Mouse (Mus musculus): ENCODE results near the gene Tmem82. TPM values are rescaled to one million over a fixed set of nuclear protein-coding genes. Genes with fewer than 3 reads are reported as not detected.

Gene Tmem82
- polyA plus RNA-seq, 1 experiment: 1.8 TPM

DNA sequence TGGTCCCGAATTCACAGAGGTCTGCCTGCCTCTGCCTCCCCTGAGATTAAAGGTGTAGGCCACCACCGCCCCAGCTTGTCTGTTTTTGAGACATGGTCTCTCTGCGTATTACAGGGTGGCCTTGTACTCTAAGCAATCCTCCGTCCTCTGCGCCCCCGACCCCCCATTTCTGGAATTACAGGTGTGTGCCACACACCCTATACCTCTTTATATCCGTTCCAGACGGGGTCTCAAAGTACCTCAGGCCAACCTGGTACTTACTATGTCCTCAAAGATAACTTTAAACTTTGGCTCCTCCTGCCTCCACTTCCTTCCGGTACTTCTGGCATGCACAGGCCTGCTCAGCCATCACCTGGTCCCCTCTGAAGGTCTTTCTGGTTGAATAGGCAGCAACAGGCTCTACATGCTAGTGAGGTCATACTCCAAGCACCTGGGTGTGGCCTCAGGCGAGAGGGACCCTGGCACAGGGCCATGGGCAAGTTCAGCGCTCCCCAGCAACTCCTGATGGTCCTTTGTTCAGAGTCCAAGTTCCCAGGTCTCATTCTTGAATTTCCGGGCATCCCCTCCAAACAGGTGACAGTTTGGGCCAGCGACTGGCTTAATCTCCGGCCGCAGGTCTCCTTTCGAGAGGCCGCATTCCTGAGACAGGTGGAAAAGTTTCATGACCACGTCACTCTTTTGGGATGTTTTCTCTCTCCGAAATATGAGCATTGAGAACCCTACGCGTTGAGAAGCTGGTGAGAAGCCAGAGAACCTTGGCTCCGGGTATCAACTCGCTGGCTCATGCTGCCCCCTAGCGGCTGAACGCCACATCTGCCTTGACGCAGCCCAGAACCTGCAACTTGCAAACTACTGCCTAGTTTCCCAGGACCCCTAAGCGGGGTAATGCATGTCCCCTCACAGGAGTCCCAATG, 43.4 kb downstream of the Tmem82 start:
- TF ChIP-seq POLR2A (IDR thresholded peaks at IDR 0.05; ENCODE audit: borderline replicate concordance, control insufficient read depth, low read depth, low read length) (no peak), CTCF (IDR thresholded peaks at IDR 0.05; ENCODE audit: control insufficient read depth, insufficient read depth, low read length) (peak; percentile 96)
- whole genome bisulfite sequencing: 37% methylated on average over 27 of the region's 27 CpGs
- Histone ChIP-seq H3K27ac (ENCODE audit: control insufficient read depth, insufficient read depth, low read depth, low read length, poor library complexity) (0 out of 2 replicates have a peak overlapping the region, but pooled peaks have one; percentile 1), H3K4me3 (replicated peaks; ENCODE audit: control insufficient read depth, low read depth, low read length) (no peak overlapping the region), H3K4me1 (ENCODE audit: control insufficient read depth, insufficient read depth, low read length) (peaks cover 8% of the 10 kb centered on the region; the same call in 1 of the 2 replicates)

DNA sequence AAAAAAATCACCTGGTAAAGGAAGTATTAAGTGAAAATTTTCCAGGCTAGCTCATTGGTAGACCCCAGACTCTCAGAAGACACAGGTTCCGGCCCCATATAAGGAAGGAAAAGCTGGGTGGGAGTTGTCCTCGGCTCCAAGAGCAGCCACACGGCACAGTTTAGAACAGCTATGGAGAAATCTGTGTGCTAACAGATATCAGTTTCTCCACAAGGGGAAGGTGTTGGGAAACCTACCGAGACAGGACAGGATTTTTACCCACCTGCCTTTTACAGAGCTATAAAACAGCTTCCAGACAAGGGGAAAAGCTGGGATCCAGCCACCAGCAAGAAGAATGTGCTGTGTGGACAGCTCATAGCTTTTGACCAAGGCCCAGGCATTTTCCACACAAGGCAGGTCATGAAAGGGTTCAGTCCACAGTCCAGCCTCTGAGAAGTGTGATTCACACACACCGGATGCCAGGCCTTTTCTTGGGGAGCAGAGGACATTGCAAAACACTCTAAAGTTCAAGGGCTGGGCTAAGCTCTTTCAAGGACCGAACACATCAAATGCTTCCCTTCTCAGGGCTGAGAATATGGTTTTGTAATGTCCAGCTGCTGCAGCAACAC, 45.0 kb downstream of the Tmem82 start:
- WGBS: 18% methylated on average over 6 of the region's 6 CpGs
- Histone ChIP-seq H3K4me1 (ENCODE audit: control insufficient read depth, insufficient read depth, low read length) (peaks cover 8% of the 10 kb centered on the region; the same call in 1 of the 2 replicates), H3K27ac (ENCODE audit: control insufficient read depth, insufficient read depth, low read depth, low read length, poor library complexity) (peak overlapping the region; percentile 73), H3K4me3 (replicated peaks; ENCODE audit: control insufficient read depth, low read depth, low read length) (no peak overlapping the region)
- no peak for TF ChIP-seq POLR2A (IDR thresholded peaks at IDR 0.05; ENCODE audit: borderline replicate concordance, control insufficient read depth, low read depth, low read length)
- TF ChIP-seq CTCF (IDR thresholded peaks at IDR 0.05; ENCODE audit: control insufficient read depth, insufficient read depth, low read length): no peak

DNA sequence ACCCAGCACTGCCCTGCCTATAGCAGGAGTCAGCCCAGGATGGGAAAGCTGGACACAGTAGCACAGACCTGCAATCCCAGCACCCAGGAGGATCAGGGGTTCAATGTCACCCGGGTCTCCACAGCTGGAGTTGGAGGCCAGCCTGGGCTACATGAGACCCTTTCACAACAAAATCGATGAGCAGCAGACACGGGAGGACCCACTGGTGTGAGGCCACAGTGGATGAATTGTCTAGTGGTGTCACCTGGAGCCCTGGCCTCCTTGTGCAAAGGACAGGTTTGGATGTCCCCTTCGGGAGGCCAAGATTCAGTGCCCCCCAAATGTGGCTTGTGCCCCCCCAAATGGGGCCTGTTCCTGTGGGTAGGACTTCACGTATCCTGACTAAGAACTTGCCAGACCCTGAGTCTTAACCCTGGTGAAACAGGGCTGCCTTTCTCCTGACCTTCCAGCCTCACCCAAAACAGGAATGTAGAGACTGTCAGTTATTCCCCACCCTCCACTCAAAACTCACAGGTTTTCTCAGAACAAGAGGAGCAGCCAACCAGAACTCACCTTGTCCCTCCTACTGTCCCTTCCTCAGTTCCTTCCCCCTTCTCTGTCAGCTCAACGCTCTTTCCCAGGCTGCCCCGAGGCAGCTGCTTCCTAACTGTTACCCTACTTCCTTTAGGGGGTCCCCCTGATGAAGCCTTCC, 45.6 kb downstream of the Tmem82 start:
- peak overlapping the region; percentile 21 for H3K4me3 ChIP-seq (replicated peaks; ENCODE audit: control insufficient read depth, low read depth, low read length)
- H3K4me1 ChIP-seq (ENCODE audit: control insufficient read depth, insufficient read depth, low read length): peaks cover 8% of the 10 kb centered on the region; the same call in 1 of the 2 replicates
- H3K27ac ChIP-seq (ENCODE audit: control insufficient read depth, insufficient read depth, low read depth, low read length, poor library complexity): peak overlapping the region; percentile 73
- no peak for TF ChIP-seq POLR2A (IDR thresholded peaks at IDR 0.05; ENCODE audit: borderline replicate concordance, control insufficient read depth, low read depth, low read length)
- TF ChIP-seq CTCF (IDR thresholded peaks at IDR 0.05; ENCODE audit: control insufficient read depth, insufficient read depth, low read length): no peak
- 28% methylated on average over 7 of the region's 7 CpGs for WGBS

DNA sequence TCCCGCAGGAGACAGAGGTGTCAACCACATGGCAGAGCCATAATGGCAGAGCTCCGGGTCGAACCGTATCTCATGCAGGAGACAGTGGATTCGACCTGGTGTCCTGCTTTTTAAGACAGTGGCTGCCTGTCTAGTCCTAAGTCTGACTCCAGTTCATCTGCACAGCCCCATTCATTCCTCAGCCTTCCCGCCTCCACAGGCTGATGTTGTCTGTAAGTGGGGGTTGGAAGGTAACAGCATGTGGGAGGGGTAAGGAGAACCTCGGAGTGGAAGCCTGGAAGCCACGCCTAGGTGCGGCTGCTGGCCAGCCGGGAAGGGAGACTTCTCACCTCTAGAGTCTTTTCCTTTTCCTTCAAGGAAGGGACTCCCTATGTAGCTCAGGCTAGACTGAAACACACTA, 46.5 kb downstream of the Tmem82 start:
- 66% methylated on average over 10 of the region's 10 CpGs for WGBS
- TF ChIP-seq CTCF (IDR thresholded peaks at IDR 0.05; ENCODE audit: control insufficient read depth, insufficient read depth, low read length) (no peak), POLR2A (IDR thresholded peaks at IDR 0.05; ENCODE audit: borderline replicate concordance, control insufficient read depth, low read depth, low read length) (no peak)
- Histone ChIP-seq H3K4me1 (ENCODE audit: control insufficient read depth, insufficient read depth, low read length) (peaks cover 8% of the 10 kb centered on the region; the same call in 1 of the 2 replicates), H3K27ac (ENCODE audit: control insufficient read depth, insufficient read depth, low read depth, low read length, poor library complexity) (peak overlapping the region; percentile 73; the same call in 1 of the 2 replicates), H3K4me3 (replicated peaks; ENCODE audit: control insufficient read depth, low read depth, low read length) (no peak overlapping the region)

DNA sequence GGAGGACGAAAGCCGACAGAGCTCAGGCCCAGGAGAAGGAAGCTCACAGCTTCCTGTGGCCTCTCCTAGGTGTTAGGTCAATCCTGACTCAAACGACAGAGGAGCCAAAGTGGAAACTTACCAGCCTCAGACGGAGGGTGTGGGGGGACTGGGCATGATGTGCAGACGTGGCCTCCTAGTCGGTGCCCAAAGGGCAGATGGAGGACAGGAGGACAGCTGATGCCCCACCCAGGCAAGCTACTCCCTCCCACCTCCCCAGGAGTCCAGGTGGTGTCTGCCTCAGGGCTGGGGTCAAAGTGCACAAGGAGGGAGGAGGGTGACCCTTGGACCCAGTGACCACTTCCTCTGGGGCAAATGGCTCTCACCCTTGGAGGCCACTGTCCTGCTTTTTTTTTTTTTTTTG, 47.1 kb downstream of the Tmem82 start:
- WGBS: 16% methylated on average over 6 of the region's 6 CpGs
- Histone ChIP-seq H3K4me1 (ENCODE audit: control insufficient read depth, insufficient read depth, low read length) (peaks cover 8% of the 10 kb centered on the region; the same call in 1 of the 2 replicates), H3K4me3 (replicated peaks; ENCODE audit: control insufficient read depth, low read depth, low read length) (peak overlapping the region; percentile 22), H3K27ac (ENCODE audit: control insufficient read depth, insufficient read depth, low read depth, low read length, poor library complexity) (peak overlapping the region; percentile 83)
- TF ChIP-seq CTCF (IDR thresholded peaks at IDR 0.05; ENCODE audit: control insufficient read depth, insufficient read depth, low read length) (no peak), POLR2A (IDR thresholded peaks at IDR 0.05; ENCODE audit: borderline replicate concordance, control insufficient read depth, low read depth, low read length) (no peak)

DNA sequence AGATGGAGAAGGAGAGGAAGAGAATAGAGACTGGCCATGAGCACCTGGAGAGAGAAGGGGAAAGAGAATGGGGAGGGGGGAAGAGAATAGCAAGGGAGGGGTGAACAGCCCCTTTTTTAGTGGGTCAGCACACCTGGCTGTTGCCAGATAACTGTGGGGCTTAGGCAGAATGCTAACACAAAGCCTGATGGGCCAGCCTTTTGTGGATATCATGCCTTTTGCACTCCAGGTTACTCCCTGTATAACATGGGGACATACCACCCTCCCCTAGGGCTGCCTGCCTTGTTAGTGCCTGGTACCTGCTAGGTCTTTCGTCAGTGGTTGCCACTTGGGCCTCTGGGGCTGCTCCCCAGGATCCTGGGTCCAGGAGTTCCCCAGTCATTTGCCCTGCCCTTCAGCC, 47.6 kb downstream of the Tmem82 start:
- Histone ChIP-seq H3K27ac (ENCODE audit: control insufficient read depth, insufficient read depth, low read depth, low read length, poor library complexity) (peak overlapping the region; percentile 83), H3K4me1 (ENCODE audit: control insufficient read depth, insufficient read depth, low read length) (peaks cover 8% of the 10 kb centered on the region; the same call in 1 of the 2 replicates), H3K4me3 (replicated peaks; ENCODE audit: control insufficient read depth, low read depth, low read length) (peak overlapping the region; percentile 12)
- TF ChIP-seq CTCF (IDR thresholded peaks at IDR 0.05; ENCODE audit: control insufficient read depth, insufficient read depth, low read length) (no peak), POLR2A (IDR thresholded peaks at IDR 0.05; ENCODE audit: borderline replicate concordance, control insufficient read depth, low read depth, low read length) (no peak)
- WGBS: 37% methylated on average over 1 of the region's 1 CpGs

DNA sequence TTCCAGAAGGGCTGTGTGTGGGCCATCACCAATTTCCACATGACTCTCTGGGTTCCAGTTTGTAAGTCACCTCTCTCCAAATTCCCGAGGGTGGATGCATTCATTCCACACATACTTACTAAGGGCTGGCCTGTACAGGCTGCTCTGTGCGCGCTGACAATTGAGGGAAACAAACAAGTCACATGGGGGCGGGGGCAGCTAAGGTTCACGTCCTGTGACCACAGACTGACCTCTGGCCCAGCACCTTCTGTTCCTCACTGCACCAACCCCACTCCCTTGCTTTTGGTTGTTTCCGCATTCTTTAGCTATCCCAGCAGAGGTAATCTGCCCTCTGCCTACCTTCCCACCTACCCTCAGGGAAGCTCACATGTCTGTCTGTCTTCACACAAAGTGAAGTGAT, 48.4 kb downstream of the Tmem82 start:
- H3K4me1 ChIP-seq (ENCODE audit: control insufficient read depth, insufficient read depth, low read length): peaks cover 8% of the 10 kb centered on the region; the same call in 1 of the 2 replicates
- H3K27ac ChIP-seq (ENCODE audit: control insufficient read depth, insufficient read depth, low read depth, low read length, poor library complexity): 0 out of 2 replicates have a peak overlapping the region, but pooled peaks have one; percentile 7
- WGBS: 78% methylated on average over 6 of the region's 6 CpGs
- TF ChIP-seq POLR2A (IDR thresholded peaks at IDR 0.05; ENCODE audit: borderline replicate concordance, control insufficient read depth, low read depth, low read length) (no peak), CTCF (IDR thresholded peaks at IDR 0.05; ENCODE audit: control insufficient read depth, insufficient read depth, low read length) (no peak)
- H3K4me3 ChIP-seq (replicated peaks; ENCODE audit: control insufficient read depth, low read depth, low read length): no peak overlapping the region
